Mouse (Mus musculus): ENCODE results near the gene Vwa8. TPM values are rescaled to one million over a fixed set of nuclear protein-coding genes. Genes with fewer than 3 reads are reported as not detected.
A peak's percentile ranks its signal among the peaks of the same experiment; 100 is the strongest.

Vwa8 gene
- total and polyA plus RNA-seq, 3 experiments, result 12.4 to 17.5 (median 15.9) TPM

DNA sequence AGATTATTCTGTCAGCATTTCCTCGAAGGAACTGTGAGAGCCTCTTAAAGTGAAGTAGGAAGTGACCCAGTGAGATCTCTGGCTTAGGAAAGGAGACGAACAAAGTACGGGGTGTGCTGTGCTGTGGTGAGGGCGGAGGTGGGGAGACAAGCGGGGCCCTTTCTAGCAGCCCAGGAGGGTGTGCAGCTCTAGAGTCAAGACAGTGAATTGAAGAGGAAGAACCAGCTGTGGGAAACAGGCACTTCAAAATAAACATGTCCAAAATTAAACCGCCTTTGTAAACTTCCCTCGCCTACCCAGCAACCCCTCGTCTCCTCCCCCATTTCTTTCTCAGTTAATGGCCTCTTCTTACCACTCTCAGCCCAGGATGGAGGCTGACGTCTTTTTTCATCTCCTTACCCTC is 185.7 kb downstream of the Vwa8 start:
- H3K27ac ChIP-seq (ENCODE audit: insufficient read depth, low read depth), result no peak overlapping the region
- no peaks in the 10 kb centered on the region for H3K79me2 ChIP-seq (replicated peaks; ENCODE audit: control insufficient read depth, extremely low read depth, insufficient read depth, poor library complexity, severe bottlenecking)
- no peak for TF ChIP-seq TBP (conservative IDR thresholded peaks at IDR 0.05; ENCODE audit: low read depth, low read length)
- TF ChIP-seq UBTF (IDR thresholded peaks at IDR 0.05; ENCODE audit: low read depth, low read length), result no peak
- no peak for TF ChIP-seq RAD21 (IDR thresholded peaks at IDR 0.05; ENCODE audit: low read depth, low read length)
- no peak for TF ChIP-seq E2F4 (IDR thresholded peaks at IDR 0.05; ENCODE audit: insufficient replicate concordance, low read depth, low read length)
- TF ChIP-seq SMC3 (IDR thresholded peaks at IDR 0.05; ENCODE audit: low read depth, low read length), result no peak
- no peak for TF ChIP-seq MXI1 (IDR thresholded peaks at IDR 0.05; ENCODE audit: low read depth, low read length)
- H3K9me3 ChIP-seq (replicated peaks; ENCODE audit: low read length), result no peaks in the 10 kb centered on the region
- no peak overlapping the region for H3K9ac ChIP-seq (ENCODE audit: insufficient read depth, low read depth)
- H3K4me2 ChIP-seq (ENCODE audit: insufficient read depth, low read depth, poor library complexity, severe bottlenecking), result no peak overlapping the region
- in situ Hi-C loops (cut with MboI; ENCODE audit: low pct_ligation_motif_present, low pct_unique_long_range_greater_than_20kb, low sequenced_read_pairs) (loop anchor here (10.0 kb wide), 1 partner anchor 360 kb away; no protein-coding TSS in a partner anchor), dilution Hi-C loops (cut with MboI; ENCODE audit: extremely low pct_ligation_motif_present, extremely low pct_unique_long_range_greater_than_20kb, low sequenced_read_pairs) (no loop called here)
- no peak overlapping the region for H3K4me3 ChIP-seq (replicated peaks in 1 of 3; ENCODE audit: low read depth in 2 of 3, low read length in 2 of 3, poor library complexity in 1 of 3)
- H3K4me1 ChIP-seq (ENCODE audit: control insufficient read depth in 1 of 2, insufficient read depth in 2 of 2), result no peaks in the 10 kb centered on the region; a peak in 1 of 4 replicates
- peaks cover 2 to 49% of the 10 kb centered on the region in 2 experiments for H3K36me3 ChIP-seq (replicated peaks in 1 of 2; ENCODE audit: control insufficient read depth in 1 of 2, insufficient read depth in 1 of 2, low read length in 1 of 2)
- no peaks in the 10 kb centered on the region for H3K27me3 ChIP-seq (replicated peaks)
- no peak for DNase-seq (ENCODE audit: extremely low read depth)

DNA sequence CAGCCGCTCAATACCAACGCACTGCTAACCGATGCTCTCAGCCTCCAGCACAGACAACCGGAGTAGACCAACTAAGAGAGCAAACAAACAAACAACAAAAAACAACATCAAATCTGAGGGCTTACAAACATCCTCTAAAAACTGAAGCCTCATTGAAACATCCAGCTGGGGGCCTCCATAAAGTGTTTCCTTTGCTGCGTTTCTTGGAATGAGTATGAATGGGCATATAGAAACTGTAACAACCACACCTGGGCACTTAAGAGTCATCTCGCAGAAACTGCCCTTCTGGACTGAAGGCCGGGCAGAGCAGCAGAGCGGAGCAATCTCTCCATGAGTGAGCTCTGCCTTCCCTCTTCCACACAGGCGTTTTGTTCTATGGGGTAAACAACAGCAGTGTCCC is 186.7 kb downstream of the Vwa8 start:
- Histone ChIP-seq H3K4me2 (ENCODE audit: insufficient read depth, low read depth, poor library complexity, severe bottlenecking) (no peak overlapping the region), H3K79me2 (replicated peaks; ENCODE audit: control insufficient read depth, extremely low read depth, insufficient read depth, poor library complexity, severe bottlenecking) (no peaks in the 10 kb centered on the region), H3K9ac (ENCODE audit: insufficient read depth, low read depth) (no peak overlapping the region), H3K4me3 (replicated peaks in 1 of 3; ENCODE audit: low read depth in 2 of 3, low read length in 2 of 3, poor library complexity in 1 of 3) (no peak overlapping the region), H3K9me3 (replicated peaks; ENCODE audit: low read length) (no peaks in the 10 kb centered on the region), H3K27me3 (replicated peaks) (no peaks in the 10 kb centered on the region), H3K27ac (ENCODE audit: insufficient read depth, low read depth) (no peak overlapping the region), H3K4me1 (ENCODE audit: control insufficient read depth in 1 of 2, insufficient read depth in 2 of 2) (no peaks in the 10 kb centered on the region; a peak in 1 of 4 replicates), H3K36me3 (replicated peaks in 1 of 2; ENCODE audit: control insufficient read depth in 1 of 2, insufficient read depth in 1 of 2, low read length in 1 of 2) (peaks cover 4 to 51% of the 10 kb centered on the region in 2 experiments)
- TF ChIP-seq RAD21 (IDR thresholded peaks at IDR 0.05; ENCODE audit: low read depth, low read length) (no peak), MAFK (IDR thresholded peaks at IDR 0.05; ENCODE audit: insufficient replicate concordance, low read length) (peak; percentile 56; the same call in 1 of the 2 replicates), NRF1 (IDR thresholded peaks at IDR 0.05; ENCODE audit: low read depth, low read length) (no peak), MXI1 (IDR thresholded peaks at IDR 0.05; ENCODE audit: low read depth, low read length) (no peak), KAT2A (IDR thresholded peaks at IDR 0.05; ENCODE audit: insufficient replicate concordance, low read length) (no peak), JUND (conservative IDR thresholded peaks at IDR 0.05; ENCODE audit: low read depth, low read length) (0 out of 2 replicates have a peak, but pooled peaks have one; percentile 33), USF1 (IDR thresholded peaks at IDR 0.05; ENCODE audit: low read depth, low read length) (no peak), RCOR1 (conservative IDR thresholded peaks at IDR 0.05; ENCODE audit: low read depth, low read length) (no peak), SIN3A (IDR thresholded peaks at IDR 0.05; ENCODE audit: low read length) (no peak), EP300 (IDR thresholded peaks at IDR 0.05; ENCODE audit: low read length) (no peak), PAX5 (IDR thresholded peaks at IDR 0.05; ENCODE audit: low read length) (no peak), POLR2AphosphoS2 (IDR thresholded peaks at IDR 0.05; ENCODE audit: low read depth, low read length) (no peak), CTCF (conservative IDR thresholded peaks at IDR 0.05 in 1 of 2, IDR thresholded peaks at IDR 0.05 in 1 of 2; ENCODE audit: low read depth in 2 of 2, low read length in 2 of 2) (no peak), UBTF (IDR thresholded peaks at IDR 0.05; ENCODE audit: low read depth, low read length) (no peak), CHD2 (IDR thresholded peaks at IDR 0.05; ENCODE audit: low read length) (no peak), ETS1 (conservative IDR thresholded peaks at IDR 0.05; ENCODE audit: low read depth, low read length) (no peak), MAZ (IDR thresholded peaks at IDR 0.05; ENCODE audit: low read depth, low read length) (no peak), MEF2A (IDR thresholded peaks at IDR 0.05; ENCODE audit: borderline replicate concordance, low read depth, low read length) (no peak), JUN (IDR thresholded peaks at IDR 0.05; ENCODE audit: insufficient read depth, low read depth, low read length) (no peak; the same call in 1 of the 2 replicates), TBP (conservative IDR thresholded peaks at IDR 0.05; ENCODE audit: low read depth, low read length) (no peak), E2F4 (IDR thresholded peaks at IDR 0.05; ENCODE audit: insufficient replicate concordance, low read depth, low read length) (no peak), IRF4 (IDR thresholded peaks at IDR 0.05; ENCODE audit: low read depth, low read length) (peak; percentile 53), NELFE (IDR thresholded peaks at IDR 0.05; ENCODE audit: low read depth, low read length) (no peak), MYC (IDR thresholded peaks at IDR 0.05; ENCODE audit: low read depth, low read length) (no peak), SMC3 (IDR thresholded peaks at IDR 0.05; ENCODE audit: low read depth, low read length) (no peak), ZKSCAN1 (IDR thresholded peaks at IDR 0.05; ENCODE audit: borderline replicate concordance, low read depth, low read length) (no peak), USF2 (conservative IDR thresholded peaks at IDR 0.05; ENCODE audit: low read depth, low read length) (no peak), GABPA (IDR thresholded peaks at IDR 0.05; ENCODE audit: insufficient replicate concordance, low read depth, low read length) (no peak), MAX (IDR thresholded peaks at IDR 0.05; ENCODE audit: low read length) (no peak), TCF12 (IDR thresholded peaks at IDR 0.05; ENCODE audit: low read depth, low read length) (0 out of 2 replicates have a peak, but pooled peaks have one; percentile 31), BHLHE40 (IDR thresholded peaks at IDR 0.05; ENCODE audit: low read depth, low read length) (no peak), HCFC1 (IDR thresholded peaks at IDR 0.05; ENCODE audit: low read depth, low read length) (no peak)
- DNase-seq (ENCODE audit: extremely low read depth), result no peak
- dilution Hi-C loops (cut with MboI; ENCODE audit: extremely low pct_ligation_motif_present, extremely low pct_unique_long_range_greater_than_20kb, low sequenced_read_pairs), result no loop called here
- in situ Hi-C loops (cut with MboI; ENCODE audit: low pct_ligation_motif_present, low pct_unique_long_range_greater_than_20kb, low sequenced_read_pairs), result loop anchor here (10.0 kb wide), 1 partner anchor 361 kb away; no protein-coding TSS in a partner anchor

All from CH12.LX (cell line).